Mouse (Mus musculus): Measurements from ENCODE around the gene Cntn2.

GRCm38 (mm10) chr1:132528647-132529334 lies 14.3 kb downstream of the Cntn2 start:
- TF ChIP-seq EP300 (IDR thresholded peaks at IDR 0.05) (no peak), CTCF (IDR thresholded peaks at IDR 0.05) (no peak)

Measured in lung, postnatal 0 days (tissue).